Mouse (Mus musculus): Measurements from ENCODE around the gene Ralgps1. TPM values are rescaled to one million over a fixed set of nuclear protein-coding genes. Genes with fewer than 3 reads are reported as not detected.

Gene Ralgps1
- polyA plus RNA-seq, 1 experiment from 2014 or later: 14.6 TPM

DNA sequence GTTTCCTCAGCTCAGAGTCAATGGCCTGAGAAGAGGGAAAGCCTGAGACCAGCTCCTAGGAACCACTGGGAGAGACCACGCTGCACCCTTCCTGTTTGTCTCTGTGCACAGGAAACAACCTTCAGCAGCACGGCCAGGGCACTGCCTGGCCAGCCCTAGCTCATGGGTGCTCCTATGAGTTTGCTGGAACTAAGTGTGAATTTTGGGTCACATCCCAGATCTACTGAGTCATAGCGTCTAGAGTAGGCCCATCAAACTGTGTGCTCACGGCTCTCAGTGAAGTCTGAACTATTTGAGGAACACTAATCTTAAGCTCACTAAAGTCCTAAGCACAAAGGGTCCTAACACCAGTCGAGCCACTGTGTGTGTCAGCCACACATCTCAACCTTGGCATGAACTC, 166.3 kb downstream of the Ralgps1 start:
- 0 out of 2 replicates have a peak, but pooled peaks cover 5% of the 10 kb centered on the region for H3K4me1 ChIP-seq (ENCODE audit: control insufficient read depth, insufficient read depth, low read length)
- no peak overlapping the region for H3K4me2 ChIP-seq (ENCODE audit: low read depth)
- DNase-seq (ENCODE audit: low spot score): no peak
- ATAC-seq (ENCODE audit: insufficient read depth, low FRiP score, low TSS enrichment): no peak
- no peak overlapping the region for H3K9ac ChIP-seq (ENCODE audit: low read length)
- no peaks in the 10 kb centered on the region for H3K36me3 ChIP-seq (ENCODE audit: control insufficient read depth, insufficient read depth, low read length)
- no peaks in the 10 kb centered on the region for H3K27me3 ChIP-seq (ENCODE audit: control insufficient read depth, insufficient read depth, low read length)
- no peaks in the 10 kb centered on the region for H3K9me3 ChIP-seq (ENCODE audit: control insufficient read depth, low read length)
- no peak overlapping the region for H3K27ac ChIP-seq (ENCODE audit: low read depth, low read length)
- WGBS: 85% methylated on average over 5 of the region's 5 CpGs
- H3K4me3 ChIP-seq (ENCODE audit: low read depth, low read length): no peak overlapping the region

DNA sequence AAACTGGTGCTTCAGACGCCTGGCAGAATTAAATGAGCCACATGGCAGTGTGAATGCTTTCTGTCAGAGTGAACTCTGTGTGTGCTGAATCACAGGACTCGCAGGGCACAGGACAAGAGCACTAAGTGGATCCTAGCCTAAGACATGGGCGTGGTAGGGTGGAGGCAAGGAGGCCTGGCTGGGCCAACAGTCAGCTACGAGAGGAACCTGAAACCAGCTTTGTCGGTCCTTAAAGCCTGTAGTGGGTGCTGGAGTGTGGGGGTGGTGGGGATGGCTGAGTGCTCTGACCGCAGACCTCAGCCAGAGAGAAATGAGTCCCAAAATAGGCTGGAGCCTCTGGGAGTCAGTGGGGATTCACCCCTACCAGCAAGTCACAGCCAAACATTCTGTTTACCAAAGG, 168.0 kb downstream of the Ralgps1 start:
- Histone ChIP-seq H3K4me1 (ENCODE audit: control insufficient read depth, insufficient read depth, low read length) (0 out of 2 replicates have a peak, but pooled peaks cover 5% of the 10 kb centered on the region), H3K27ac (ENCODE audit: low read depth, low read length) (no peak overlapping the region), H3K9ac (ENCODE audit: low read length) (no peak overlapping the region), H3K4me2 (ENCODE audit: low read depth) (no peak overlapping the region), H3K4me3 (ENCODE audit: low read depth, low read length) (no peak overlapping the region), H3K27me3 (ENCODE audit: control insufficient read depth, insufficient read depth, low read length) (no peaks in the 10 kb centered on the region), H3K36me3 (ENCODE audit: control insufficient read depth, insufficient read depth, low read length) (no peaks in the 10 kb centered on the region), H3K9me3 (ENCODE audit: control insufficient read depth, low read length) (no peaks in the 10 kb centered on the region)
- ATAC-seq (ENCODE audit: insufficient read depth, low FRiP score, low TSS enrichment) (no peak), DNase-seq (ENCODE audit: low spot score) (no peak)
- WGBS: 63% methylated on average over 6 of the region's 6 CpGs

DNA sequence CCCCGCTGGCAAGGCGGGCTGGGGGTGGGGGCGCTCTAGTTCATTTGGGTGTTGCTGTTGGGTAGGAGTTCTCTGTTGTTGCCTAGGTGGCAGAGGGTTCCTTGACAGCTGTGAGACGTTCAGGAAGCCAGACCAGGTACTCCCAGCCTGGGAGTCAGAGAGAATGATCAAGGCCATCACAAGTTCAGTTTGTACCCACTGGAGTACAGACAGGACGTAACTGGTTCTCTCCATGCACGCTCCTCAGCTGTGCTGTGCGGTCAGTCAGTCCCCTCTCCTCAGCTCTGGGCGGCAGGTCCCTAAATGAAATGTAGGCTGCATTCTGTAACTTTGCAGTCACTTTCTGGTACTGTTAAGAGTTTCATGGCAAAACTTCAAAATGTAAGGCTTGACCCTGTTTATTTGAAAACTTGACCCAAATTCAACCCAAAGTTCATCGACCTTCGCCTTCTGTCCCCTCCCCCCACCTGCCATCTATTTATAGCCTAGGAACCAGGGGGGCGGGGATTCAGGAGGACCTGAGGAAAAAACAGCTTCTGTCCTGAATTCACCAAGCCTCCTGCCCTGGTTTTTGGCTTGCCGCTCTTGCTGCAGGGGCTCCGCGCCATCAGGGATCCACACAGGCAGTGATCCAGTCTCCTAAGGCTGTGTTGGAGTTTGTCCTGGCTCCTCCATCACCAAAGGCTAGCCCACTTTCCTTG, 170.8 kb downstream of the Ralgps1 start:
- H3K4me3 ChIP-seq (ENCODE audit: low read depth, low read length): no peak overlapping the region
- H3K36me3 ChIP-seq (ENCODE audit: control insufficient read depth, insufficient read depth, low read length): no peaks in the 10 kb centered on the region
- H3K27me3 ChIP-seq (ENCODE audit: control insufficient read depth, insufficient read depth, low read length): no peaks in the 10 kb centered on the region
- H3K4me2 ChIP-seq (ENCODE audit: low read depth): no peak overlapping the region
- ATAC-seq (ENCODE audit: insufficient read depth, low FRiP score, low TSS enrichment) (no peak), DNase-seq (ENCODE audit: low spot score) (no peak)
- H3K27ac ChIP-seq (ENCODE audit: low read depth, low read length): no peak overlapping the region
- no peaks in the 10 kb centered on the region for H3K9me3 ChIP-seq (ENCODE audit: control insufficient read depth, low read length)
- 73% methylated on average over 14 of the region's 14 CpGs for WGBS
- H3K9ac ChIP-seq (ENCODE audit: low read length): no peak overlapping the region
- H3K4me1 ChIP-seq (ENCODE audit: control insufficient read depth, insufficient read depth, low read length): no peaks in the 10 kb centered on the region

DNA sequence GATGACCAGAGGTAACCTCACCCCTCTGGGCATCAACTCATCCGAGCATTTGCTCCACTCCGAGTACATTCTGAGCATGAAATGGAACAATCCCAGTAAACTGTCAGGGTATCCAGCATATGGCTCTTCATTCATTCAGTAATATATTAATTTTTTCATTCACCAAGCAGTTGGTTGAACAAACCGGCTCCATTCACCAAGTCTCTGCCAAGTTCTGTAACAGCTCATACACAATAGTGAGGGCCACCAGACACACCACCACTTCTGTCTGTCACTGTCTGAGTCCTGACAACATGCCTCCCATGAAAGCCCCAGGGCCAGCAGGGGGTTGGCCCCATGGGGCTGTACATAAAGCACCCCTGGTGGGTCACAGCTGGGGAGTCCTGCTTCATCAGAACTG, 181.3 kb downstream of the Ralgps1 start:
- no peaks in the 10 kb centered on the region for H3K4me1 ChIP-seq (ENCODE audit: control insufficient read depth, insufficient read depth, low read length)
- H3K36me3 ChIP-seq (ENCODE audit: control insufficient read depth, insufficient read depth, low read length): no peaks in the 10 kb centered on the region
- no peak for ATAC-seq (ENCODE audit: insufficient read depth, low FRiP score, low TSS enrichment)
- H3K27ac ChIP-seq (ENCODE audit: low read depth, low read length): no peak overlapping the region
- no peak overlapping the region for H3K4me2 ChIP-seq (ENCODE audit: low read depth)
- H3K9ac ChIP-seq (ENCODE audit: low read length): no peak overlapping the region
- H3K9me3 ChIP-seq (ENCODE audit: control insufficient read depth, low read length): no peaks in the 10 kb centered on the region
- no peaks in the 10 kb centered on the region for H3K27me3 ChIP-seq (ENCODE audit: control insufficient read depth, insufficient read depth, low read length)
- DNase-seq (ENCODE audit: low spot score): no peak
- H3K4me3 ChIP-seq (ENCODE audit: low read depth, low read length): no peak overlapping the region
- WGBS: 84% methylated on average over 3 of the region's 3 CpGs

DNA sequence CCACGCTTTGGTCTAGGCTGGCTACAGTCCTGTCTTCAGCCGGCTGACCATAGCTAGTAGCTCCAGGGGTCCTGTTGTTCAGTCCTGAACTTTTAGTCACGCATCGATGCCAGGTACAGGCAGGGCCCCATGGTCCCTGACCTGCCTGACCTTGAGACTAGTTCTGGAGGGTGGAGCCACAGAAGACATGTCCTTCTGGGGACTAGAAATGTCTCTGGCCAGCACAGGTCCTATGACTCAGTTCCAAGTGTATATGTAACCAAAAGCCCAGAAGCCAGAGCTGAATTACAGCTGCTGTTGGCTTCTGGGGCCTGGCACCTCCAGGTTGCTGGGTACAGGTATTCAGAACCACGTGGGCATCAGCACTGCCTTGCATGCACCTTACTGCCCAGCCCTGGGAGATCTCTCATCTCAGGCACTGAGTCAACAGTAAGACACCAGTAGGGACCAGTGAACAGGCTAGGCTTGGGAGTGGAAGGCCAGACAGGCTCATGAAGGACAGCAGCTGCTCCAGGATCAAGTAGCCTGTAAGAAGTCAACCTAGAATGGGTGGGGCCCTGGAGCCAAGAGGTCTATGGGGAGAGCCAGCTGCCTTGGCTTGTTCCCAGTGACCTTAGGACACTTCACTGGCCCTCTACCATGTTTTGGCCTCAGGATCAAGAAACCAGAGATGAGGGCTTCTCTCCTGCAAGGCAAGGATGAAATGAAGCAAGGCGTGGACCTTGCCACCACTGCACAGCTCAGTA, 182.2 kb downstream of the Ralgps1 start:
- ATAC-seq (ENCODE audit: insufficient read depth, low FRiP score, low TSS enrichment) (no peak), DNase-seq (ENCODE audit: low spot score) (no peak)
- Histone ChIP-seq H3K4me3 (ENCODE audit: low read depth, low read length) (no peak overlapping the region), H3K4me1 (ENCODE audit: control insufficient read depth, insufficient read depth, low read length) (no peaks in the 10 kb centered on the region), H3K27ac (ENCODE audit: low read depth, low read length) (no peak overlapping the region), H3K9me3 (ENCODE audit: control insufficient read depth, low read length) (no peaks in the 10 kb centered on the region), H3K27me3 (ENCODE audit: control insufficient read depth, insufficient read depth, low read length) (no peaks in the 10 kb centered on the region), H3K9ac (ENCODE audit: low read length) (no peak overlapping the region), H3K4me2 (ENCODE audit: low read depth) (no peak overlapping the region), H3K36me3 (ENCODE audit: control insufficient read depth, insufficient read depth, low read length) (no peaks in the 10 kb centered on the region)
- WGBS: 80% methylated on average over 6 of the region's 6 CpGs

DNA sequence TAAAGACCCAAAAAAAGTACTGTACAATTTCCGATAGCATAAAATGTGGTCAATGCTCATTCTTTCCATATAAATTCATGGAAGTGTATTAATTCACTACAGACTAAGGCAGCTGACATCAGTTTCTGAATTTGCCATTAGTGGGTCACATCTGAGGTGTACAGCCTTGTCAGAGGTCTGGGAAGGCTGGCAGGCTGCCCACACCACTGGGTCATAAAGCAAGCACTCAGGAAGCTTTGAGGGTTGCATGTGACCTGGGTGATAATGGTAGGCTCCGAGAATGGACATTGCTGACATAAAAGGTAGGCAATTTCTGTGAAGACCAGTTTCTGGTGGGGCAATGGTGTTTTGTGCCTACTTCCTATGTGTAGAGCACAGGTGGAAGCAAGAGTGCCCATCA, 183.4 kb downstream of the Ralgps1 start:
- no peak overlapping the region for H3K4me3 ChIP-seq (ENCODE audit: low read depth, low read length)
- H3K36me3 ChIP-seq (ENCODE audit: control insufficient read depth, insufficient read depth, low read length): no peaks in the 10 kb centered on the region
- H3K27me3 ChIP-seq (ENCODE audit: control insufficient read depth, insufficient read depth, low read length): no peaks in the 10 kb centered on the region
- no peak for ATAC-seq (ENCODE audit: insufficient read depth, low FRiP score, low TSS enrichment)
- no peak overlapping the region for H3K27ac ChIP-seq (ENCODE audit: low read depth, low read length)
- no peak overlapping the region for H3K4me2 ChIP-seq (ENCODE audit: low read depth)
- no peak overlapping the region for H3K9ac ChIP-seq (ENCODE audit: low read length)
- WGBS: 93% methylated on average over 2 of the region's 2 CpGs
- no peaks in the 10 kb centered on the region for H3K4me1 ChIP-seq (ENCODE audit: control insufficient read depth, insufficient read depth, low read length)
- no peaks in the 10 kb centered on the region for H3K9me3 ChIP-seq (ENCODE audit: control insufficient read depth, low read length)
- DNase-seq (ENCODE audit: low spot score): no peak

DNA sequence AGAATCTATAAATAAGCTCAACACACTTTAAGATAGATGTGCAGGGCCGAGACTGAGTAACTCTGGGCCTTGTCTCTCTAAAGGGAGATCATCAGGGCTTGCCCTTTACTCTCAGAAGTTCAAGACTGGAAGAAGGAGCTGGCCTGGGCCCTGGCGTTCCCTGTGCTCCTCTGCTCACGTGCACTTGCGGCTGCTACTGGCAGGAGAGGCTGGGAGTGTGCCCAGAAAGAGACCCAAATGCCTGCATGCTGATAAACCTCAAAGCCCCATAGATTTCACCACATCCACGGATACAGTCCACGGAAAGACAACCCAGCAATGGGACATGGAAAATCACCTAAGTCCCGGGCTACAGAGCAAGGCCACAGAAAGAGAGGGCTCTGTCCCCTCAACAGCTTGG, 184.8 kb downstream of the Ralgps1 start:
- 86% methylated on average over 7 of the region's 7 CpGs for WGBS
- H3K4me3 ChIP-seq (ENCODE audit: low read depth, low read length): no peak overlapping the region

DNA sequence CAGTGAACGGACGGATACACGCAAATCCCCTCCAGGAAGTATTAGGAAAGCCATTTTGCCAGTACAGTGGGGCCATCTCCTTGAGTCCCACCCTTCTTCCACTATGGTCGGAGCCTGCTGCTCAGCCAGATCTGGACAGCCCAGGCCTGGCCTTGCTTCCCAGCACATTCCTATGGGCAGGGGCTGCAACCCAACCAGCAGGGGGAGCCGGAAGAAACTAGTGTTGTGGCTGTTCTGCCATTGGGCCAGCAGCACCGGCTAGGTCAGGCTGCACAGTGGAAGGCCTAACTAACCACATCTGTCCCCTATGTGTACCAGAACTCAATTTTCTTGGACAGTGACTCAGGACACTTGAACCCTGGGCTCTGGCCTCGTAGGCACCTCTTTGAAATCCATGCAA, 186.0 kb downstream of the Ralgps1 start:
- no peaks in the 10 kb centered on the region for H3K9me3 ChIP-seq (ENCODE audit: control insufficient read depth, low read length)
- H3K36me3 ChIP-seq (ENCODE audit: control insufficient read depth, insufficient read depth, low read length): no peaks in the 10 kb centered on the region
- H3K4me2 ChIP-seq (ENCODE audit: low read depth): no peak overlapping the region
- no peak overlapping the region for H3K4me3 ChIP-seq (ENCODE audit: low read depth, low read length)
- ATAC-seq (ENCODE audit: insufficient read depth, low FRiP score, low TSS enrichment) (no peak), DNase-seq (ENCODE audit: low spot score) (no peak)
- H3K4me1 ChIP-seq (ENCODE audit: control insufficient read depth, insufficient read depth, low read length): no peaks in the 10 kb centered on the region
- H3K27ac ChIP-seq (ENCODE audit: low read depth, low read length): no peak overlapping the region
- WGBS: 79% methylated on average over 7 of the region's 7 CpGs
- H3K27me3 ChIP-seq (ENCODE audit: control insufficient read depth, insufficient read depth, low read length): no peaks in the 10 kb centered on the region
- no peak overlapping the region for H3K9ac ChIP-seq (ENCODE audit: low read length)

More for the DNA sequence above, 184.8 kb downstream of the Ralgps1 start:
- DNase-seq (ENCODE audit: low spot score): no peak
- no peak for ATAC-seq (ENCODE audit: insufficient read depth, low FRiP score, low TSS enrichment)
- no peaks in the 10 kb centered on the region for H3K27me3 ChIP-seq (ENCODE audit: control insufficient read depth, insufficient read depth, low read length)
- no peak overlapping the region for H3K9ac ChIP-seq (ENCODE audit: low read length)
- no peak overlapping the region for H3K4me2 ChIP-seq (ENCODE audit: low read depth)
- no peaks in the 10 kb centered on the region for H3K36me3 ChIP-seq (ENCODE audit: control insufficient read depth, insufficient read depth, low read length)
- H3K9me3 ChIP-seq (ENCODE audit: control insufficient read depth, low read length): no peaks in the 10 kb centered on the region
- no peak overlapping the region for H3K27ac ChIP-seq (ENCODE audit: low read depth, low read length)
- no peaks in the 10 kb centered on the region for H3K4me1 ChIP-seq (ENCODE audit: control insufficient read depth, insufficient read depth, low read length)

DNA sequence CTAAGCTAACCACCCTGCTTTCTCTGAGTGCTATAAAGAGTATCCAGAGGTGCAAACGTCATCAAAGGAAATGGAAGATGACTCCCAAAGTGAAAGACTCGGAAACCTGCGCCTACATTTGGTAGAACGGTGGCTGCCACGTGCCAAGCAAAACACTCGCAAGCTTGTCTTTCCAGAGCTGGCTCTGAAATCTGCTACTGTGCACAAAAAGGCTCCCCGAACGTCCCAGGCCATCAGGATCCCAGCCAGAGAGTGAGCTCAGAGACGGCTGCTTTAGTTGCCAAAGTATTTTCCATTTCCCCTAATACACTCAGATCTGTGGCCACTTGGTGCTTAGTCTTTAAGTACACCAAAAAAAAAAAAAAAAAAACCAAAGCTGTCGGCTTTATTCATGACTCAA, 186.6 kb downstream of the Ralgps1 start:
- no peaks in the 10 kb centered on the region for H3K36me3 ChIP-seq (ENCODE audit: control insufficient read depth, insufficient read depth, low read length)

More for the DNA sequence above, 186.6 kb downstream of the Ralgps1 start:
- Histone ChIP-seq H3K4me2 (ENCODE audit: low read depth) (no peak overlapping the region), H3K4me3 (ENCODE audit: low read depth, low read length) (no peak overlapping the region), H3K9me3 (ENCODE audit: control insufficient read depth, low read length) (no peaks in the 10 kb centered on the region), H3K4me1 (ENCODE audit: control insufficient read depth, insufficient read depth, low read length) (peaks cover 5% of the 10 kb centered on the region; the same call in 1 of the 2 replicates), H3K27ac (ENCODE audit: low read depth, low read length) (no peak overlapping the region), H3K27me3 (ENCODE audit: control insufficient read depth, insufficient read depth, low read length) (no peaks in the 10 kb centered on the region), H3K9ac (ENCODE audit: low read length) (no peak overlapping the region)
- DNase-seq (ENCODE audit: low spot score) (no peak), ATAC-seq (ENCODE audit: insufficient read depth, low FRiP score, low TSS enrichment) (no peak)
- 80% methylated on average over 10 of the region's 10 CpGs for WGBS

Measured in neural tube, embryonic 11.5 days (tissue).